Mouse (Mus musculus): ENCODE measurements around the gene Timm50. TPM values are rescaled to one million over a fixed set of nuclear protein-coding genes. Genes with fewer than 3 reads are reported as not detected.

Gene Timm50
- polyA plus RNA-seq, 1 experiment from 2014 or later = 146 TPM

DNA sequence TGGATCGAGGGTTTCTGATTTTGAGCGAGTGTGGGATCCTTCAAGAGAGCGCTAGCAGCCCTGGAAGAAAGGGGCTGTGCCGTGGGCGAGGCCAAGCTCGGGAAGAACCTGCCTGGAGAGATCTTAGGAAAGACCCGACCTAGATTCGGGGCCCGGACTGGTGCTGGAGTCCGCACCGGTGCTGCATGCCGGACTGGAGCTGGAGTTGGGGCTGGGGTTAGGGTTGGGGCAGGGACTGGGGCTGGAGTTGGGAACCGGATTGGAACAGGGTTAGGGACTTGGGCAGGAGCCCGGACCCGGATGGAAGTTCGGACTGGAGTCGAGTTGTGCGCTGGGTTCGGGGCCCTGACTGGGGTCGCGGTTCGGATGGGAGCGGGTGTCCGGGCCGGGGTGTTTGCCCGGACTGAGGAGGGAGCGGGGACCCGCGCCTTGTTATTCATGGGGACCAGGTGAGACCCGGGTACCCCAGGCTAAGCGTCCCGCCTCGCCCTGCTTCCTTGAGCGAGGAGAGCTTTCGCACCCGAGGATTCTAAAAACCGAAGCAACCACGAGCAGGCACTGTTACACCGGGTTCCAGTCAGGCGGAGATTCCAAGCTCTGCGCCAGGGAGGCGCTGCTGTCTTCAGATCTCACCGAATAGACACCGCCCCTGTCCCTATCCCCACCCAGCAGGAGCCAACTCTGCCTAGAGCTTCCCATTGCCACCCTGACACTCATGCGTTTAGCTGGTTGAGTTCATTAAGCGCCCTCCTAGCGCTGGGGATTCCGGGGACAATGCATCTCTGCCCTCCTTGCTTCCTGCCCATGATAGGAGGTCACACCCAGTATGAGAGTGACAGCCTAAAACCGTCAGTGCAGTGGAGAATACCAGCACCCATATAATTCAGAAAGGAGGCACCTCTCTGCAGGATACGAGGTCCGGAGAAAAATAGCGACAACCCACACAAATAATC, 21.0 kb downstream of the Timm50 start, which contains the start of gene Selenov:
TSS of gene Selenov (minus strand) at position 549 of the 953 bp plus-strand sequence.
- H3K9ac ChIP-seq = no peak within 1 kb of the TSS
- H3K4me1 ChIP-seq = peaks cover 20% of the 10 kb centered on the region
- no peaks in the 10 kb centered on the region for H3K9me3 ChIP-seq (replicated peaks)
- peaks cover 95% of the 10 kb centered on the region for H3K27me3 ChIP-seq (replicated peaks)
- 0 out of 2 replicates have a peak, but pooled peaks have one; percentile 10 for ATAC-seq
- 2% methylated on average over 52 of the region's 52 CpGs for WGBS (ENCODE audit: insufficient replicate concordance)
- H3K4me2 ChIP-seq = peak within 1 kb of the TSS; percentile 37
- no peaks in the 10 kb centered on the region for H3K36me3 ChIP-seq
- H3K4me3 ChIP-seq = peak within 1 kb of the TSS; percentile 28
- no peak within 1 kb of the TSS for H3K27ac ChIP-seq

DNA sequence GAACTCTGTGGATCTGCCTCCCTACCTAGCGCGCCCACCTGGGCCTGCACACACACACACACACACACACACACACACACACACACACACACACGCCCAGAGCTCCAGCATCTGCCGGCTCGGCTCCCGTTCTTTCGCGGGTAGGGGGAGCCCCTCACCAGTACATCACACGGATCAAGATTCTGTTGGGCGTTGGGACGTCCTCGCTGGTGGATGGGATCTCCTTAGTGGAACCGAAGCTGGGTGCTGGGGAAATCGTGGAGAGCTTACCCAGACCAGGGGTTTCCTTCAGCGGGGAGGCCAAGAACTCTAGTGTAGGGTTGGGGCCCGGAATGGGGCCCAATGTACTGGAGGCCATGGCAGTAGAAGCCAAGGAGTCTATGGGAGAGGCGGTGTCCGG, 21.7 kb downstream of the Timm50 start:
- Histone ChIP-seq H3K27ac (no peak overlapping the region), H3K36me3 (no peaks in the 10 kb centered on the region), H3K27me3 (replicated peaks) (peaks cover 88% of the 10 kb centered on the region), H3K9ac (no peak overlapping the region), H3K9me3 (replicated peaks) (no peaks in the 10 kb centered on the region), H3K4me3 (no peak overlapping the region; the same call in 1 of the 2 replicates), H3K4me2 (peak overlapping the region; percentile 37), H3K4me1 (peaks cover 20% of the 10 kb centered on the region)
- WGBS (ENCODE audit: insufficient replicate concordance) = 2% methylated on average over 18 of the region's 18 CpGs
- ATAC-seq = peak; percentile 6; the same call in 1 of the 2 replicates

DNA sequence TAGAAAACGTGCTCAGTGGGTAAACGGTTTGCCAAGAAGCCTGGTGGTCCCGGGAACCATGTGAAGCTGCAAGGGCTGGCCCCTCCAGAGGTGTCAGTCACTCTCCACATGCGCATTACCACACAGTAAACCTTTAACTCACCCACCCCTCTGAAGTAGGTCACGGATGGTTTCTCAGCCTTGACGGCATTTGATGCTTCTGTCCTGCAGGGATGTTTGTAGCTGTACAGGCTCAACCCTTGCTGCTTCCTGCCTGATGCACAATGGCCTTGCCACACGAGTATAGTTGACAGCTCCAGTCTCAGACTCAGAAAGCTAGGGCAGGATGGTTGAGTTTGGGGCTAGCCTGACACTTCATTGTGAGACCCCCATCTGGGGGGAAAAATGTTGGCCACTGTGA, 31.2 kb downstream of the Timm50 start:
- WGBS (ENCODE audit: insufficient replicate concordance) = 62% methylated on average over 7 of the region's 7 CpGs
- Histone ChIP-seq H3K9me3 (replicated peaks) (no peaks in the 10 kb centered on the region), H3K9ac (no peak overlapping the region), H3K27ac (no peak overlapping the region), H3K4me1 (peaks cover 8% of the 10 kb centered on the region), H3K27me3 (replicated peaks) (peaks cover 9% of the 10 kb centered on the region; the same call in 1 of the 2 replicates), H3K36me3 (no peaks in the 10 kb centered on the region), H3K4me3 (no peak overlapping the region), H3K4me2 (no peak overlapping the region)
- no peak for ATAC-seq

DNA sequence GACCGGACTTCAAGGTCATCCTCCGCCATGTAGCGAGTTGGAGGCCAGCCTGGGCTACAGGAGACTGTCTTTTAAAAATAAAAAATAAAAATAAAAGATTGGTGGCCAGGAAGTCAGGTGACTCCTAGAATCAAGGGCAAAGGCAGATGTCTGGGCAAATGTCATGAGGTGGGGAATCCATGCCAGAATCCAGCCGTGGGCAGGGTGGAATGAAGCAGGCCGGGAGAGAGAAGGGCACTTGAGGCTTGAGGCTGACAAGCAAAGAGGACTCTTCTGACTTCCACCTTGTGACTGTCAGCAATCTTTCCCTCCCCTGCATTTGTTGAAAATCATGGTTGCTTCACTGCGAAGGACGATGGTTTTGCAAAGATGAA, 33.6 kb downstream of the Timm50 start:
- Histone ChIP-seq H3K27me3 (replicated peaks) (peaks cover 9% of the 10 kb centered on the region; the same call in 1 of the 2 replicates), H3K9ac (peak overlapping the region; percentile 84), H3K4me3 (peak overlapping the region; percentile 71), H3K4me1 (peaks cover 8% of the 10 kb centered on the region), H3K27ac (no peak overlapping the region), H3K36me3 (no peaks in the 10 kb centered on the region), H3K9me3 (replicated peaks) (no peaks in the 10 kb centered on the region), H3K4me2 (peak overlapping the region; percentile 78)
- no peak for ATAC-seq
- WGBS (ENCODE audit: insufficient replicate concordance) = 80% methylated on average over 7 of the region's 7 CpGs

DNA sequence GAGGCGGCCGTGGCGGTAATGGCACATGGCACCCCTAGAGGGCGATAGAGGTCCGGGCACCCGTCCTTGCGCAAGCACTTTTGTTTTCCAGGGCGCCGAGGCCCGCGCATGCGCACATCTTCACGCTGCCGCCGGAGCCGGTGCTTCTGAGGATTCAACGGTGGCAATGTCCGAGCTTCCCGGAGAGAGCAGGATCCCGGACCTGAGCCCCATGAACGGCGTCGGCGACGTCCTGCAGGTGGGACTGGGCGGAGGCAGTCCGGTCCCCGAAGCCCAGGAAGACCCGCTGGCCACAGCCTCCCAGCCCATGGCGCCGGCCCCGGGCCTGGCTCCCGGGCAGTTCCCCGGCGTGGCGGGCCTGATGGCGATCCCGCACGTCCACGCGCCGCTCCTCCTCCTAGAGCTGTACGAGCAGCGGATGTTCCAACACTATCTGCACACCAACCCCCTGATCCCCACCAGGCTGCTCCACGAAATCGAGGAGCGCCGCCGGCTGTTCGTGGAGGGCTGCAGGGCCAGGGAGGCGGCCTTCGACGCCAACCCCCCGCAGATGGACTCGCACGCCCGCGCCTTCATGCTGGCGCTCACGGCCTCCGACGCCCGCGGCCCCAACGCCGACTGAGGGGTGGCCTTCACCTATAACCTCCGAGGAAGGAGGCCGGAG, 34.1 kb downstream of the Timm50 start, which contains the start of gene Eid2b:
TSS of gene Eid2b (plus strand) at position 125 of the 664 bp plus-strand sequence.
- ATAC-seq = peak; percentile 75
- H3K27ac ChIP-seq = peak within 1 kb of the TSS; percentile 63
- WGBS (ENCODE audit: insufficient replicate concordance) = 2% methylated on average over 68 of the region's 68 CpGs
- peak within 1 kb of the TSS; percentile 78 for H3K4me2 ChIP-seq
- peaks cover 8% of the 10 kb centered on the region for H3K4me1 ChIP-seq
- no peaks in the 10 kb centered on the region for H3K36me3 ChIP-seq
- peaks cover 9% of the 10 kb centered on the region; the same call in 1 of the 2 replicates for H3K27me3 ChIP-seq (replicated peaks)
- H3K9ac ChIP-seq = peak within 1 kb of the TSS; percentile 84
- H3K4me3 ChIP-seq = peak within 1 kb of the TSS; percentile 71
- no peaks in the 10 kb centered on the region for H3K9me3 ChIP-seq (replicated peaks)

DNA sequence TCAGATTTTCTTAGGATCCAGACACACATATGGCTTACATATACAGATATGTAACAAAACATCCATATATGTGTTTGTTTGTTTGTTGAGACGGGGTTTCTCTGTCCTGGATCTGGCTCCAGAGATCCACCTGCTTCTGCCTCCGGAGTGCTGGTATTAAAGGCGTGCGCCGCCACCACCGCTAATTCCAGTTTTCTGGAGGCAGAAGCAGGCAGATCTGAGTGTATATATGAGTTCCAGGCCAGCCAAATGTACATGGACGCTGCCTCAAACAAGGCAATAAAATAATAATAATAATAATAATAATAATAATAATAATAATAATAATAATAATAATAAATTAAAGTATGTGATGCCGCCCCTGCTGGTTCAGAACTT, 34.6 kb downstream of the Timm50 start:
- Histone ChIP-seq H3K4me3 (peak overlapping the region; percentile 71; the same call in 1 of the 2 replicates), H3K4me1 (peaks cover 8% of the 10 kb centered on the region), H3K36me3 (no peaks in the 10 kb centered on the region), H3K9me3 (replicated peaks) (no peaks in the 10 kb centered on the region), H3K4me2 (no peak overlapping the region), H3K9ac (no peak overlapping the region), H3K27ac (no peak overlapping the region), H3K27me3 (replicated peaks) (peaks cover 9% of the 10 kb centered on the region; the same call in 1 of the 2 replicates)
- 51% methylated on average over 8 of the region's 8 CpGs for WGBS (ENCODE audit: insufficient replicate concordance)
- ATAC-seq = 0 out of 2 replicates have a peak, but pooled peaks have one; percentile 2

DNA sequence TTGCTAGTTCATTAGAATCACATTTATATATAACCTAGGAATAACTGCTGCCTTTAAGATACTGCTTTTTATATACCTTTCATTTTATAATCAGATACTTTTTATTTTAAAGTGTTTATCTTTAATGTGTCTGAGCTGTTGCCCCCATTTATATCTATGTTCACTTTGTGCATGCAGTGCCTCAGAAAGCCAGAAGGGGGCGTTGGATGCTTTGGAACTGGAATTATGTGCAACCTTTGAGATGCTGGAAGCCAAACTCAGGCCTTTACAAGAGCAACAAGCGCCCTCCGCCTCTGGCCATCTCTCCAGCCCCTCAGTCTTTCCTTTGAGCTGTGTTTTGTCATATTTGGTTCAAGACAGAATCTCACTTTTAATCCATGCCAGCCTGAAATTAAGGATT, 40.1 kb downstream of the Timm50 start:
- WGBS (ENCODE audit: insufficient replicate concordance) = 60% methylated on average over 3 of the region's 3 CpGs
- Histone ChIP-seq H3K9ac (no peak overlapping the region), H3K4me1 (peaks cover 9% of the 10 kb centered on the region), H3K27me3 (replicated peaks) (peaks cover 24% of the 10 kb centered on the region), H3K27ac (no peak overlapping the region), H3K9me3 (replicated peaks) (no peaks in the 10 kb centered on the region), H3K4me3 (no peak overlapping the region), H3K4me2 (no peak overlapping the region), H3K36me3 (peaks cover 9% of the 10 kb centered on the region; the same call in 1 of the 2 replicates)
- no peak for ATAC-seq

DNA sequence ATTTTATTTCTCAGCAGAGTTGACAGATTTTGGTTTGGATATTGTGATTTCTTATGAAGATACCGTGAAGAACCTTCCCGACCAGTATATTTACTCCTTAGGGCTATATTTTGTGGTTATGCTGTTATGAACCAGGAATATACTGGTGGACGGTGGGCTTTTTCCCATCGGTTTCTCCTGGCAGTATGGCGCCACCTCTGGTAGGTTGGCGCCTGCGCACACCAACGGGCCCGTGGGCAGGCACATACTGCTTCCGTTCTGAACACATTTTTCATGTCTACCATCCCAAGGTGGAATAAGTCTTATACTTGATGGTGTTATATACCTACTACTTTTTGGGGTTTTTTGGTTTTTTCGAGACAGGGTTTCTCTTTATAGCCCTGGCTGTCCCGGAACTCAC, 42.5 kb downstream of the Timm50 start:
- no peak for ATAC-seq
- peaks cover 37% of the 10 kb centered on the region for H3K27me3 ChIP-seq (replicated peaks)
- 79% methylated on average over 12 of the region's 12 CpGs for WGBS (ENCODE audit: insufficient replicate concordance)
- no peak overlapping the region for H3K27ac ChIP-seq
- no peak overlapping the region for H3K9ac ChIP-seq
- peaks cover 9% of the 10 kb centered on the region for H3K4me1 ChIP-seq
- H3K36me3 ChIP-seq = peaks cover 9% of the 10 kb centered on the region; the same call in 1 of the 2 replicates
- H3K4me2 ChIP-seq = no peak overlapping the region
- no peaks in the 10 kb centered on the region for H3K9me3 ChIP-seq (replicated peaks)
- H3K4me3 ChIP-seq = no peak overlapping the region

DNA sequence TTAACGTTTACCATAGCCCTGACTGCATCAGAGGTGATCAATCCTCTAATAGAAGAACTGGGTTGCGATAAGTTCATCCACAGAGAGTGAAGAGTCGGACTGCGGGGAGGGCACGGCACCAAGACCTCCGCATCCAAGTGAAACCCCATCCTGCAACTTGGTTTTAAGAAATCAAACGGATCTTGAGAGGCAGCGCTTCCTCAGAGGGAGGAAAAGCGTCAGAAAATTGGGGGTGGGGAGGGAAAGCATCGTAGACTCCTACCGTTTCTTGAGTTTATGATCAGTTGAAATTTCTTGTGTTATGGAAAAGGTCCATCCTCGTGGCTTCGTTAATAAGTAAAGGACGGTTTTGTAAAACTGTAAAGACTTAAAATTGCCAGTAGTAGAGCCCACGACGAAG, 43.3 kb downstream of the Timm50 start:
- H3K4me3 ChIP-seq = peak overlapping the region; percentile 69
- H3K9me3 ChIP-seq (replicated peaks) = no peaks in the 10 kb centered on the region
- WGBS (ENCODE audit: insufficient replicate concordance) = 25% methylated on average over 16 of the region's 16 CpGs
- peak overlapping the region; percentile 83 for H3K4me2 ChIP-seq
- H3K4me1 ChIP-seq = peaks cover 9% of the 10 kb centered on the region
- H3K36me3 ChIP-seq = peaks cover 9% of the 10 kb centered on the region; the same call in 1 of the 2 replicates
- no peak for ATAC-seq
- H3K9ac ChIP-seq = peak overlapping the region; percentile 72
- H3K27ac ChIP-seq = peak overlapping the region; percentile 62; the same call in 1 of the 2 replicates
- H3K27me3 ChIP-seq (replicated peaks) = peaks cover 39% of the 10 kb centered on the region

DNA sequence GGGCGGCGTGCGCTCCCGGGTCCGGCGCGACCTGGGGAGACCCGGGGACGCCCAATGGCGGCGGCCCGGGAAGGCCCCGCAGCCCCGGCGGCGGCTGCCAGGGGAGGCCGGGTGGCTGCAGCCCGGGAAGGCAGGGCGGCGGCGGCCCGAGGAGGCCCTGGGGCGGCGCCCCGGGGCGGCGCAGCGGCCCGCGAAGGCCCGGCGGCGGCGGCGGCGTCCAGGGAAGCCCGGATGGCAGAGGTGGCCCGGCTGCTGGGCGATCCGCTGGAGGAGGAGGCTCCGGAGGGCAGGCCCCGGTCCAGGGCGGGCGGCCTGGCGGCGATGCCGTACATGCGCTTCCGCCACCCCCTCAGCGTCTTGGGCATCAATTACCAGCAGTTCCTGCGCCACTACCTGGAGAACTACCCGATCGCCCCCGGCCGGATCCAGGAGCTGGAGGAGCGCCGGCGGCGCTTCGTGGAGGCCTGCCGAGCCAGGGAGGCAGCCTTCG, 43.8 kb downstream of the Timm50 start:
- Histone ChIP-seq H3K9me3 (replicated peaks) (no peaks in the 10 kb centered on the region), H3K4me2 (peak overlapping the region; percentile 83), H3K27me3 (replicated peaks) (peaks cover 41% of the 10 kb centered on the region), H3K4me3 (peak overlapping the region; percentile 69), H3K36me3 (peaks cover 9% of the 10 kb centered on the region; the same call in 1 of the 2 replicates), H3K27ac (peak overlapping the region; percentile 62), H3K4me1 (peaks cover 9% of the 10 kb centered on the region), H3K9ac (peak overlapping the region; percentile 72)
- 1% methylated on average over 51 of the region's 62 CpGs for WGBS (ENCODE audit: insufficient replicate concordance)
- peak; percentile 49 for ATAC-seq

DNA sequence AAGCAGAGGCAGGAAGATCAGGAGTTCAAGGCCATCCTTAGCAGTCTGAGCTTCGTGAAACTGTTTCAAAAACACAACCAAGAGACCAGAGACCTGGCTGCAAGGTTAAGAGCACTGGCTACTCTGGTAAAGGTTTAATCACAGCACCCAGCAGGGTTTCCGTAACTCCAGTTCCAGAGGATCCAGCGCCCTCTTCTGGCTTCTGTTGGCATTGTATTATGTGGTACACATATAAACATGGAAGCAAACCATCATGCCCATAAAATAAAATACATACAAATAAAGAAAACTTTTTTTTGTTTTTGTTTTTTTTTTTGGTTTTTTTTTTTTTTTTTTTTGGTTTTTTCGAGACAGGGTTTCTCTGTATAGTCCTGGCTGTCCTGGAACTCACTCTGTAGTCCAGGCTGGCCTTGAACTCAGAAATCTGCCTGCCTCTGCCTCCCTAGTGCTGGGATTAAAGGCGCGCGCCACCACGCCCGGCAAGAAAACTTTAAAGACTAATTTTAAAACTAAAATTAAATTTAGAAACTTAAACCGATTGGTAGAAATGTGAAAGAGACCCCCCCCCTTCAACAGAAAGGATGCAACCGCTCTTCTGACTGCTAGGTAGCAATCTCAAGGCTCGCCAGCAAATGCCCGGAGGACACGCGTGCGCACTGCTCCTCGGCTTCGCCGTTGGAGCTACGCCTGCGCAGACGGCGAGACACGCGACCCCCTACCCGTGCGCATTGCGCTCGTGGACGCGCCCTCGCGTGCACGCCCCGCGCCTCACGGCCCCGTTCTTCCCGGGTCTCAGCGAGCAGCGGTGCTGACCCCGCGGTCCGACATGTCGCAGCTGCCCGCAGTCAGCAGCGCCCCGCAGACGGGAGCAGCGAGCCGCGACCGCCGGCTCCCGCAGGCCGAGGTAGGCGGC, 44.5 kb downstream of the Timm50 start, which contains the start of gene Eid2:
TSS of gene Eid2 (plus strand) at position 753 of the 913 bp plus-strand sequence.
- H3K9me3 ChIP-seq (replicated peaks) = no peaks in the 10 kb centered on the region
- H3K27me3 ChIP-seq (replicated peaks) = peaks cover 41% of the 10 kb centered on the region
- H3K4me2 ChIP-seq = peak within 1 kb of the TSS; percentile 83
- H3K27ac ChIP-seq = peak within 1 kb of the TSS; percentile 62
- peak; percentile 57 for ATAC-seq
- peaks cover 9% of the 10 kb centered on the region; the same call in 1 of the 2 replicates for H3K36me3 ChIP-seq
- H3K9ac ChIP-seq = peak within 1 kb of the TSS; percentile 72
- peaks cover 9% of the 10 kb centered on the region for H3K4me1 ChIP-seq
- WGBS (ENCODE audit: insufficient replicate concordance) = 6% methylated on average over 57 of the region's 57 CpGs
- H3K4me3 ChIP-seq = peak within 1 kb of the TSS; percentile 69
